ENCODE assay signal across 8 mouse cellular contexts in the genomic region with DNA sequence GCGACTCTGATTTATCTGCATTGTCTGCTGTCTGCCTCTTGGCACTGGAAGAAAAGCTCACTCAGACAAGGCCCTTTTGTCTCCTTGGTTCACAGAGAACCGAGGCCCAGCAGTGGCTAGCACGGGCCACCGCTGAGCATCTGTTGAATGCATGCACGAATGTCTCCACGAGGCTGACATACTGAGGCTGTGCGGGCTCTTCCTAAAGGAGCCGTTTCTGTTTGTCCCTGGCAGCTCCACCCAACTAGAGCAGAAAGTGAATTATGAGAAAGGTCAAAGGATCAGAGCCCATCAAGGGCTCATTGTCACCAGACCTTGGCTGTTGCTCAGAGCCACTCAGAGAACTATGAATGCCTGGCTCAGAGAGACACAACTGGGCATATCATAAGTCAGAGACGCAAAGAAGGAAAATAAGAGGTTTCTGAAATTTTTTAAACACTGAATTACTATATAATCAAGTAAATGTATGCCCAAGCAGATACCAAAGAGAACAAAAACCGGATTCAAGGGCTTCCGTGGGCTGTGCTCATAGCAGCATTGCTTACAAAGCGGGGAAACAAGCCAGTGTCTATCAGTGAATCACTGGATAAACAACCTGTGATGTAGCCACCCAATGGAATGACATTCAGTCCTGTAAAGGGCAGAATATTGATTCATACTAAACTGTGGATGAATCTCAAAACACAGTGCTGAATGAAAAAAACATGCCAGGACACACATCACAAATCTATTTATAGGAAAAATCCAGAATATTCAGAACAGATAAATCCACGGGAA. TPM values are rescaled to one million over a fixed set of nuclear protein-coding genes. Genes with fewer than 3 reads are reported as not detected.
DNase-seq lines count a peak whose midpoint lies in the region; ATAC-seq and TF ChIP-seq lines count a peak whose summit lies in the region.

No protein-coding gene starts in this region.

- H3K36me3 ChIP-seq in forebrain, postnatal 0 days (ENCODE audit: insufficient read depth) = no peaks in the 10 kb centered on the region
- H3K36me3 ChIP-seq in midbrain, embryonic 11.5 days (ENCODE audit: control insufficient read depth, insufficient read depth, low read length) = no peaks in the 10 kb centered on the region

- 22% methylated on average over 13 of the region's 13 CpGs for WGBS in forebrain, postnatal 0 days
- 39% methylated on average over 13 of the region's 13 CpGs for WGBS in midbrain, embryonic 11.5 days

- no peak for TF ChIP-seq CTCF in forebrain, postnatal 0 days (IDR thresholded peaks at IDR 0.05; ENCODE audit: low read depth)

- peak; percentile 26 to 82 for DNase-seq in adrenal gland, adult (ENCODE audit: inconsistent age in 2 of 2, low spot score in 1 of 2)
- DNase-seq in adrenal gland, postnatal 25 days = no peak
- peak; percentile 16 for DNase-seq in ES-CJ7 (ENCODE audit: low read depth, low spot score)
- DNase-seq in forebrain, postnatal 0 days = peak; percentile 24
- DNase-seq in midbrain, embryonic 11.5 days (ENCODE audit: low spot score, missing footprints) = peak; percentile 91
- DNase-seq in thymus, postnatal 25 days = no peak
- DNase-seq in B cell, adult 2 months = no peak
- DNase-seq in spleen, postnatal 36 days (ENCODE audit: low spot score in 2 of 2) = no peak

- peak overlapping the region; percentile 57 for H3K27ac ChIP-seq in forebrain, postnatal 0 days (ENCODE audit: low read depth, low read length)
- peak overlapping the region; percentile 52 for H3K27ac ChIP-seq in midbrain, embryonic 11.5 days (ENCODE audit: low read depth, low read length)

- no peaks in the 10 kb centered on the region for H3K9me3 ChIP-seq in forebrain, postnatal 0 days (ENCODE audit: low read length)
- no peaks in the 10 kb centered on the region for H3K9me3 ChIP-seq in midbrain, embryonic 11.5 days (ENCODE audit: control insufficient read depth, low read length)

- H3K27me3 ChIP-seq in forebrain, postnatal 0 days (ENCODE audit: insufficient read depth, low read length) = no peaks in the 10 kb centered on the region
- no peaks in the 10 kb centered on the region for H3K27me3 ChIP-seq in midbrain, embryonic 11.5 days (ENCODE audit: control insufficient read depth, insufficient read depth, low read length)

- no peaks in the 10 kb centered on the region for H3K4me1 ChIP-seq in forebrain, postnatal 0 days (ENCODE audit: insufficient read depth)
- peaks cover 8% of the 10 kb centered on the region; the same call in 1 of the 2 replicates for H3K4me1 ChIP-seq in midbrain, embryonic 11.5 days (ENCODE audit: control insufficient read depth, insufficient read depth, low read length)

- H3K4me2 ChIP-seq in forebrain, postnatal 0 days (ENCODE audit: low read depth) = no peak overlapping the region
- no peak overlapping the region for H3K4me2 ChIP-seq in midbrain, embryonic 11.5 days

- ATAC-seq in forebrain, postnatal 0 days = peak; percentile 65
- ATAC-seq in midbrain, embryonic 11.5 days (ENCODE audit: low FRiP score) = peak; percentile 79

- H3K4me3 ChIP-seq in forebrain, postnatal 0 days (ENCODE audit: low read depth, low read length) = no peak overlapping the region
- H3K4me3 ChIP-seq in midbrain, embryonic 11.5 days (ENCODE audit: low read depth, low read length) = no peak overlapping the region

- H3K9ac ChIP-seq in forebrain, postnatal 0 days = no peak overlapping the region
- no peak overlapping the region for H3K9ac ChIP-seq in midbrain, embryonic 11.5 days (ENCODE audit: low read length)

RNA-seq across cellular contexts. Expression of a gene that starts 13.7 kb away (rescaled TPM):
- 37.6 and 41.9 TPM in 2 replicates for total RNA-seq in adrenal gland, postnatal 25 days (2021)
- 13.2 and 13.6 TPM in 2 replicates for total RNA-seq in forebrain, postnatal 0 days (2014; rRNA removed)
- polyA plus RNA-seq in forebrain, postnatal 0 days (2015; fragmentation: Nextera tagmentation; extraction: Ambion mirVana) = 10.0 and 11.2 TPM in 2 replicates
- 6.8 and 7.7 TPM in 2 replicates for polyA plus RNA-seq in midbrain, embryonic 11.5 days (2014; fragmentation: Nextera tagmentation; extraction: Ambion mirVana)

RNA-seq across cellular contexts. Expression of a gene that starts 49.9 kb away (rescaled TPM):
- total RNA-seq in adrenal gland, postnatal 25 days (2021) = 3.2 and 3.8 TPM in 2 replicates
- 6.0 and 7.2 TPM in 2 replicates for total RNA-seq in forebrain, postnatal 0 days (2014; rRNA removed)
- 1.9 and 2.7 TPM in 2 replicates for polyA plus RNA-seq in forebrain, postnatal 0 days (2015; fragmentation: Nextera tagmentation; extraction: Ambion mirVana)
- 0.63 and 0.92 TPM in 2 replicates for polyA plus RNA-seq in midbrain, embryonic 11.5 days (2014; fragmentation: Nextera tagmentation; extraction: Ambion mirVana)

Comparison
In these comparisons a context has a peak if more than half of its experiments do, and no peak if none do; other contexts are left out.
1. DNase-seq: peak in adrenal gland, adult (2 of 2), ES-CJ7 (single experiment), forebrain, postnatal 0 days (single experiment) and midbrain, embryonic 11.5 days (single experiment); none in adrenal gland, postnatal 25 days (single experiment), thymus, postnatal 25 days (single experiment), B cell, adult 2 months (0 of 2) and spleen, postnatal 36 days (0 of 2).